Mouse (Mus musculus) olfactory bulb, adult 2 months (tissue): ENCODE measurements around the gene Rpl39l. TPM values are rescaled to one million over a fixed set of nuclear protein-coding genes. Genes with fewer than 3 reads are reported as not detected.
"Not testable (repeated sequence)": the region's sequence is repeated elsewhere in the genome, so short reads cannot be mapped to it uniquely, and the experiment has no call there.

Experiments used
- H3K27ac ChIP-seq: fragments of 200-500 bp; 2 replicates; pipeline ENCODE4 v1.5.1; 2012; ENCODE audit warnings: low read depth, low read length; ENCODE audit not compliant: insufficient read depth
- H3K4me1 ChIP-seq: fragments of 200-500 bp; 2 replicates; pipeline ENCODE4 v1.6.1; 2012; ENCODE audit warnings: low read length; ENCODE audit not compliant: control insufficient read depth, insufficient read depth
- H3K4me3 ChIP-seq: fragments of 200-500 bp; 2 replicates; pipeline ENCODE4 v1.5.1; 2012; ENCODE audit warnings: mild to moderate bottlenecking, low read depth, low read length, moderate library complexity; ENCODE audit not compliant: insufficient read depth
- CTCF ChIP-seq: fragments of 200-500 bp; IDR thresholded peaks from 2 replicates; pipeline ENCODE4 v1.5.1; 2012; ENCODE audit warnings: low read depth, mild to moderate bottlenecking, low read length, moderate library complexity; ENCODE audit not compliant: insufficient read depth
- POLR2A ChIP-seq: fragments of 200-500 bp; IDR thresholded peaks from 2 replicates; pipeline ENCODE4 v1.6.1; 2012; ENCODE audit warnings: mild to moderate bottlenecking, low read depth, low read length, moderate library complexity; ENCODE audit not compliant: insufficient read depth
- WGBS: fragments of 180-500 bp; shearing (Covaris S2); methylation state at CpG from one replicate; pipeline ENCODE4 v1.1.7; 2018; 5-methylcytosine and 5-hydroxymethylcytosine counted together
- polyA plus RNA-seq: library from polyadenylated mRNA; stranded (reverse); fragments of >200 nt; gene quantifications from 2 replicates; pipeline ENCODE4 v1.2.4, GENCODE M21; 2012; ENCODE audit warnings: low replicate concordance; ENCODE audit not compliant: missing spikeins, insufficient read depth, insufficient read length

Gene Rpl39l
- polyA plus RNA-seq, 1 experiment: not detected

- Histone ChIP-seq H3K27ac (no peak within 1 kb of the TSS), H3K4me3 (peak within 1 kb of the TSS; percentile 41), H3K4me1 (peaks cover 7% of the 10 kb centered on the region)
- no peak for TF ChIP-seq CTCF
- TF ChIP-seq POLR2A: no peak
- WGBS: 1% methylated on average over 63 of the region's 63 CpGs
Observed at GRCm38 (mm10) chr16:10192679-10193506, 22.9 kb downstream of the Rpl39l start, which contains the start of gene Atf7ip2. TSS of gene Atf7ip2 (plus strand) at chr16:10192712.

GRCm38 (mm10) chr16:10208777-10209176 lies 38.8 kb downstream of the Rpl39l start:
- H3K4me1 ChIP-seq: no peaks in the 10 kb centered on the region
- H3K27ac ChIP-seq: no peak overlapping the region
- no peak overlapping the region for H3K4me3 ChIP-seq
- TF ChIP-seq POLR2A: no peak
- no peak for TF ChIP-seq CTCF
- WGBS: 92% methylated on average over 1 of the region's 1 CpGs

- H3K27ac ChIP-seq, H3K4me1 ChIP-seq, H3K4me3 ChIP-seq: not testable (repeated sequence)
- 94% methylated on average over 1 of the region's 1 CpGs for WGBS
Observed at GRCm38 (mm10) chr16:10216366-10216765, 46.3 kb downstream of the Rpl39l start.

GRCm38 (mm10) chr16:10217020-10217419 lies 47.0 kb downstream of the Rpl39l start:
- H3K4me1 ChIP-seq, H3K27ac ChIP-seq, H3K4me3 ChIP-seq: not testable (repeated sequence)
- 80% methylated on average over 2 of the region's 2 CpGs for WGBS

Other genes with a start within 250 kb of the Rpl39l start
- gene Grin2a, start 174.7 kb upstream of the Rpl39l start, polyA plus RNA-seq: 36.5 TPM in 1 of 2 replicates, not detected in the other
- not detected in 2 replicates for gene Atf7ip2, start 22.5 kb downstream of the Rpl39l start, polyA plus RNA-seq
- not detected in 2 replicates for gene Emp2, start 143.7 kb downstream of the Rpl39l start, polyA plus RNA-seq
- gene Tekt5, start 225.3 kb downstream of the Rpl39l start, polyA plus RNA-seq: not detected in 2 replicates
- not detected in 2 replicates for gene Nubp1, start 241.7 kb downstream of the Rpl39l start, polyA plus RNA-seq